8 mouse cellular contexts compared by ENCODE assay signal in genomic region chr10:128323516-128323915, GRCm38 (mm10). TPM values are rescaled to one million over a fixed set of nuclear protein-coding genes. Genes with fewer than 3 reads are reported as not detected.
DNase-seq lines count a peak whose midpoint lies in the region; ATAC-seq lines count a peak whose summit lies in the region.

No protein-coding gene starts in this region.

- peak overlapping the region; percentile 97 for H3K9ac ChIP-seq in forebrain, embryonic 13.5 days
- peak overlapping the region; percentile 92 for H3K9ac ChIP-seq in liver, embryonic 13.5 days

- peak overlapping the region; percentile 80 for H3K4me3 ChIP-seq in erythroblast, embryonic 14.5 days (replicated peaks)
- H3K4me3 ChIP-seq in forebrain, embryonic 13.5 days: peak overlapping the region; percentile 85
- peak overlapping the region; percentile 87 for H3K4me3 ChIP-seq in liver, embryonic 13.5 days (replicated peaks)

- no peak overlapping the region for H3K27ac ChIP-seq in forebrain, embryonic 13.5 days
- peak overlapping the region; percentile 89 for H3K27ac ChIP-seq in liver, embryonic 13.5 days

- DNase-seq in 416B (ENCODE audit: low read depth): peak; percentile 59
- no peak for DNase-seq in liver, embryonic 13.5 days
- DNase-seq in gastrocnemius, postnatal 36 days: no peak
- DNase-seq in kidney, postnatal 36 days: no peak

- H3K36me3 ChIP-seq in erythroblast, embryonic 14.5 days (ENCODE audit: control insufficient read depth): peaks cover 58% of the 10 kb centered on the region
- peaks cover 55% of the 10 kb centered on the region for H3K36me3 ChIP-seq in forebrain, embryonic 13.5 days (ENCODE audit: poor library complexity, severe bottlenecking)
- H3K36me3 ChIP-seq in liver, embryonic 13.5 days: peaks cover 53% of the 10 kb centered on the region

- peaks cover 28% of the 10 kb centered on the region for H3K4me1 ChIP-seq in erythroblast, embryonic 14.5 days (ENCODE audit: control insufficient read depth)
- peaks cover 20% of the 10 kb centered on the region for H3K4me1 ChIP-seq in forebrain, embryonic 13.5 days
- peaks cover 24% of the 10 kb centered on the region for H3K4me1 ChIP-seq in liver, embryonic 13.5 days (replicated peaks)

- peak overlapping the region; percentile 79 for H3K4me2 ChIP-seq in forebrain, embryonic 13.5 days
- H3K4me2 ChIP-seq in liver, embryonic 13.5 days: peak overlapping the region; percentile 86

- WGBS in forebrain, embryonic 13.5 days: 87% methylated on average over 8 of the region's 8 CpGs
- WGBS in liver, embryonic 13.5 days (ENCODE audit: insufficient replicate concordance): 49% methylated on average over 8 of the region's 8 CpGs

- no peak for ATAC-seq in erythroblast, adult 5-6 weeks (replicated peaks; ENCODE audit: low FRiP score, poor library complexity, severe bottlenecking)
- no peak for ATAC-seq in forebrain, embryonic 13.5 days
- no peak for ATAC-seq in liver, embryonic 13.5 days (ENCODE audit: low read depth)
- ATAC-seq in granulocyte monocyte progenitor cell, adult 5-6 weeks (replicated peaks; ENCODE audit: poor library complexity, severe bottlenecking): no peak

- H3K27me3 ChIP-seq in erythroblast, embryonic 14.5 days (ENCODE audit: control insufficient read depth): no peaks in the 10 kb centered on the region
- H3K27me3 ChIP-seq in forebrain, embryonic 13.5 days: no peaks in the 10 kb centered on the region
- H3K27me3 ChIP-seq in liver, embryonic 13.5 days: no peaks in the 10 kb centered on the region

- intact Hi-C loops in gastrocnemius, postnatal 36 days (cut with DNase I): no loop called here

- H3K9me3 ChIP-seq in erythroblast, embryonic 14.5 days (ENCODE audit: control insufficient read depth, low read length): no peaks in the 10 kb centered on the region
- H3K9me3 ChIP-seq in forebrain, embryonic 13.5 days (replicated peaks): no peaks in the 10 kb centered on the region
- H3K9me3 ChIP-seq in liver, embryonic 13.5 days (replicated peaks): no peaks in the 10 kb centered on the region

RNA-seq across cellular contexts. Expression of gene Cnpy2, which starts 1.3 kb away (rescaled TPM):
- polyA plus RNA-seq in erythroblast, embryonic 14.5 days (2012): 2.3 and 3.2 TPM in 2 replicates
- 30.7 and 48.6 TPM in 2 replicates for total RNA-seq in erythroblast, adult 5-6 weeks (2015; ENCODE audit: low replicate concordance)
- 15.5 and 38.3 TPM in 2 replicates for total RNA-seq in erythroblast, adult 5-6 weeks (2017; ENCODE audit: low replicate concordance)
- 230 and 237 TPM in 2 replicates for polyA plus RNA-seq in forebrain, embryonic 13.5 days (2015; fragmentation: Nextera tagmentation; extraction: Ambion mirVana)
- 99.7 and 105 TPM in 2 replicates for polyA plus RNA-seq in liver, embryonic 13.5 days (2015; fragmentation: Nextera tagmentation; extraction: Ambion mirVana)
- total RNA-seq in gastrocnemius, postnatal 36 days (2021): 10 to 100 TPM; 41.6 to 45.4 TPM
- 108 and 200 TPM in 2 replicates for total RNA-seq in granulocyte monocyte progenitor cell, adult 5-6 weeks (2014; fragmentation: Nextera tagmentation)
- 135 TPM in 2 replicates for total RNA-seq in granulocyte monocyte progenitor cell, adult 5-6 weeks (2017)

RNA-seq across cellular contexts. Expression of gene Cs, which starts 14.0 kb away (rescaled TPM):
- polyA plus RNA-seq in erythroblast, embryonic 14.5 days (2012): 2.2 and 3.1 TPM in 2 replicates
- total RNA-seq in erythroblast, adult 5-6 weeks (2015; ENCODE audit: low replicate concordance): 60.5 and 67.5 TPM in 2 replicates
- 26.2 and 30.6 TPM in 2 replicates for total RNA-seq in erythroblast, adult 5-6 weeks (2017; ENCODE audit: low replicate concordance)
- 212 and 236 TPM in 2 replicates for polyA plus RNA-seq in forebrain, embryonic 13.5 days (2015; fragmentation: Nextera tagmentation; extraction: Ambion mirVana)
- polyA plus RNA-seq in liver, embryonic 13.5 days (2015; fragmentation: Nextera tagmentation; extraction: Ambion mirVana): 149 and 170 TPM in 2 replicates
- total RNA-seq in gastrocnemius, postnatal 36 days (2021): 100 to 1,000 TPM; 586 to 610 TPM
- 175 and 176 TPM in 2 replicates for total RNA-seq in granulocyte monocyte progenitor cell, adult 5-6 weeks (2014; fragmentation: Nextera tagmentation)
- 104 and 114 TPM in 2 replicates for total RNA-seq in granulocyte monocyte progenitor cell, adult 5-6 weeks (2017)

RNA-seq across cellular contexts. Expression of gene Pan2, which starts 20.4 kb away (rescaled TPM):
- 0.31 and 0.44 TPM in 2 replicates for polyA plus RNA-seq in erythroblast, embryonic 14.5 days (2012)
- total RNA-seq in erythroblast, adult 5-6 weeks (2015; ENCODE audit: low replicate concordance): 7.9 and 8.8 TPM in 2 replicates
- total RNA-seq in erythroblast, adult 5-6 weeks (2017; ENCODE audit: low replicate concordance): 7.5 and 8.9 TPM in 2 replicates
- 32.0 and 35.0 TPM in 2 replicates for polyA plus RNA-seq in forebrain, embryonic 13.5 days (2015; fragmentation: Nextera tagmentation; extraction: Ambion mirVana)
- polyA plus RNA-seq in liver, embryonic 13.5 days (2015; fragmentation: Nextera tagmentation; extraction: Ambion mirVana): 11.8 and 14.4 TPM in 2 replicates
- 1 to 10 TPM; 4.4 to 5.6 TPM for total RNA-seq in gastrocnemius, postnatal 36 days (2021)
- total RNA-seq in granulocyte monocyte progenitor cell, adult 5-6 weeks (2014; fragmentation: Nextera tagmentation): 22.7 and 25.7 TPM in 2 replicates
- total RNA-seq in granulocyte monocyte progenitor cell, adult 5-6 weeks (2017): 9.8 and 16.2 TPM in 2 replicates

RNA-seq across cellular contexts. Expression of gene Il23a, which starts 25.0 kb away (rescaled TPM):
- not detected in 2 replicates for polyA plus RNA-seq in erythroblast, embryonic 14.5 days (2012)
- not detected in 2 replicates for total RNA-seq in erythroblast, adult 5-6 weeks (2015; ENCODE audit: low replicate concordance)
- not detected in 2 replicates for total RNA-seq in erythroblast, adult 5-6 weeks (2017; ENCODE audit: low replicate concordance)
- polyA plus RNA-seq in forebrain, embryonic 13.5 days (2015; fragmentation: Nextera tagmentation; extraction: Ambion mirVana): not detected in 2 replicates
- 0.10 TPM in 1 of 2 replicates, not detected in the other for polyA plus RNA-seq in liver, embryonic 13.5 days (2015; fragmentation: Nextera tagmentation; extraction: Ambion mirVana)
- total RNA-seq in gastrocnemius, postnatal 36 days (2021): not detected
- not detected in 2 replicates for total RNA-seq in granulocyte monocyte progenitor cell, adult 5-6 weeks (2014; fragmentation: Nextera tagmentation)
- 1.3 and 1.6 TPM in 2 replicates for total RNA-seq in granulocyte monocyte progenitor cell, adult 5-6 weeks (2017)

RNA-seq across cellular contexts. Expression of gene Coq10a, which starts 45.3 kb away (rescaled TPM):
- 0.49 and 0.53 TPM in 2 replicates for polyA plus RNA-seq in erythroblast, embryonic 14.5 days (2012)
- total RNA-seq in erythroblast, adult 5-6 weeks (2015; ENCODE audit: low replicate concordance): 1.9 and 5.6 TPM in 2 replicates
- 2.8 and 3.2 TPM in 2 replicates for total RNA-seq in erythroblast, adult 5-6 weeks (2017; ENCODE audit: low replicate concordance)
- polyA plus RNA-seq in forebrain, embryonic 13.5 days (2015; fragmentation: Nextera tagmentation; extraction: Ambion mirVana): 16.4 and 22.8 TPM in 2 replicates
- 4.6 and 4.8 TPM in 2 replicates for polyA plus RNA-seq in liver, embryonic 13.5 days (2015; fragmentation: Nextera tagmentation; extraction: Ambion mirVana)
- 100 to 1,000 TPM; 433 to 434 TPM for total RNA-seq in gastrocnemius, postnatal 36 days (2021)
- total RNA-seq in granulocyte monocyte progenitor cell, adult 5-6 weeks (2014; fragmentation: Nextera tagmentation): 20.8 and 28.4 TPM in 2 replicates
- total RNA-seq in granulocyte monocyte progenitor cell, adult 5-6 weeks (2017): 6.8 and 7.9 TPM in 2 replicates
